Mouse (Mus musculus) left cerebral cortex, adult 2 months (tissue): ENCODE results near the gene Wdr26. TPM values are rescaled to one million over a fixed set of nuclear protein-coding genes. Genes with fewer than 3 reads are reported as not detected.

ENCODE experiments used
- DNase-seq, 2 experiments: peaks; one replicate each; pipeline ENCODE4 v3.0.0; 2021 to 2022; ENCODE audit warnings: low spot score in 2 of 2, mixed read lengths in 1 of 2; ENCODE audit errors: extremely low spot score in 1 of 2
- H3K27ac ChIP-seq: fragments of 200-600 bp; 2 replicates; pipeline ENCODE4 v1.8.1; 2022
- H3K4me3 ChIP-seq: fragments of 200-600 bp; 2 replicates; pipeline ENCODE4 v1.8.1; 2022
- CTCF ChIP-seq: fragments of 200-600 bp; IDR thresholded peaks from 2 replicates; pipeline ENCODE4 v1.8.1; 2022; ENCODE audit warnings: antibody characterized with exemption, mild to moderate bottlenecking, moderate library complexity
- intact Hi-C: fragments of 180-260 bp; cut with DNase I; formaldehyde crosslinking; loops from one replicate; pipeline ENCODE4 v1.15.1; 2025
- long read RNA-seq, 2 experiments: library from polyadenylated mRNA; stranded (forward); transcript quantifications; one replicate each; pipeline ENCODE4 v2.0.0; 2021; ENCODE audit warnings: borderline mapping rate in 2 of 2
- total RNA-seq, 2 experiments: library from RNA; stranded (reverse); gene quantifications; 2 replicates each; pipeline ENCODE4 v1.2.3; 2021

Gene Wdr26
- total RNA-seq: 100 to 1,000 TPM; 105 to 110 TPM
- long read RNA-seq, experiment 1, full-length matches to known transcripts: 16 of 30 reads
- long read RNA-seq, experiment 1, partial matches to known transcripts: 4 of 30 reads
- long read RNA-seq, experiment 1, other reads (novel, unspliced or antisense): 10 of 30 reads
- long read RNA-seq, experiment 2, full-length matches to known transcripts: 29 of 44 reads
- long read RNA-seq, experiment 2, partial matches to known transcripts: 7 of 44 reads
- long read RNA-seq, experiment 2, other reads (novel, unspliced or antisense): 8 of 44 reads

- Histone ChIP-seq H3K27ac (peak within 1 kb of the TSS; percentile 97), H3K4me3 (peak within 1 kb of the TSS; percentile 81)
- peak; percentile 79 to 84 for DNase-seq
- TF ChIP-seq CTCF: no peak; the same call in 1 of the 2 replicates
- intact Hi-C loops: loop anchor here (1.0 to 2.0 kb wide), 2 partner anchors 20 to 333 kb away; no protein-coding TSS in a partner anchor
These were observed at the start of gene Wdr26 for GRCm38 (mm10) chr1:181211920-181212633. Gene Wdr26, minus strand, starts transcription at chr1:181212001.

GRCm38 (mm10) chr1:181260949-181261696 lies 49.3 kb upstream of the Wdr26 start:
- DNase-seq: no peak
- TF ChIP-seq CTCF: no peak
- intact Hi-C loops: no loop called here
- Histone ChIP-seq H3K27ac (no peak overlapping the region), H3K4me3 (no peak overlapping the region)

DNA sequence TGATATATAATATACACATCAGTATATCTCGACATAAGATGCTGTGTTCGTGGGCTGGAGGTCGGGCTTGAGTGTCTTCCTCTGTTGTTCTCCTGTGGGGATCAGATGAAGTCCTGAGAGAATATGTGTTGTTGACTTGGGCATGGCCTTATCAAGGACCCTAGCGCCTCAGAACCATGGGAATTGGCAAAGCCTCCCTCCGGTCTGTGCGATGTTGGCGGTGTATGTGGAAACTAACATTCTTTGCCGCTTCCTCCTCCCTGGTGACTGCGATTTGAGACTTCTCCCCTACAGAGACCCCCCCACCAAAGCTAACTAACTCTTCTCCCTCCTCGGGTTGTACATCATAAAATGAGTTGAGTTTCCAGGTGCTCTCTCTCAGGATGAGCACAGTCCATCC lies 48.6 kb upstream of the Wdr26 start:
- no peak for TF ChIP-seq CTCF
- no peak overlapping the region for H3K4me3 ChIP-seq
- intact Hi-C loops: no loop called here

GRCm38 (mm10) chr1:181259626-181260410 lies 48.0 kb upstream of the Wdr26 start:
- Histone ChIP-seq H3K27ac (no peak overlapping the region), H3K4me3 (no peak overlapping the region)
- no peak for DNase-seq
- TF ChIP-seq CTCF: no peak
- intact Hi-C loops: no loop called here

More for the DNA sequence above, 48.6 kb upstream of the Wdr26 start:
- no peak for DNase-seq
- no peak overlapping the region for H3K27ac ChIP-seq

DNA sequence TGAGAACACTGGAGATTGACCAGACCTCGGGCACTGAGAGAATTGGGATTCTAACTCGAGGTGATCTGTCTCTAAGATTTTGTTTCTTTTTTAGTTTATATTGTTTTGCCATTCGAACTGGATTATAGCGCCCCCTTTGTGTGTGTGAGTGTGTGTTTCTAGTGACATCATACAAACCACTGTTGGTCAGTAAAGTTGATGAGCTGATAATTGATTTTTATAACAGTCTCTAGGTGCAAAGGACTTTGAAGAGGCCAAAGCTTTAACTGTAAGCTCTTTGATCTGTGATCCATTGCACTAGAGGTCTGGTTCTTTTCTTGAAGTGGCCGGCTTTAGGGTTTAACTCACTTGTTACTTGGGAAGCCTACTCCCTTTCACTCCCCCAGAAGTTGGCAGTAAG lies 47.3 kb upstream of the Wdr26 start:
- intact Hi-C loops: no loop called here
- Histone ChIP-seq H3K27ac (no peak overlapping the region), H3K4me3 (no peak overlapping the region)
- TF ChIP-seq CTCF: no peak
- no peak for DNase-seq

DNA sequence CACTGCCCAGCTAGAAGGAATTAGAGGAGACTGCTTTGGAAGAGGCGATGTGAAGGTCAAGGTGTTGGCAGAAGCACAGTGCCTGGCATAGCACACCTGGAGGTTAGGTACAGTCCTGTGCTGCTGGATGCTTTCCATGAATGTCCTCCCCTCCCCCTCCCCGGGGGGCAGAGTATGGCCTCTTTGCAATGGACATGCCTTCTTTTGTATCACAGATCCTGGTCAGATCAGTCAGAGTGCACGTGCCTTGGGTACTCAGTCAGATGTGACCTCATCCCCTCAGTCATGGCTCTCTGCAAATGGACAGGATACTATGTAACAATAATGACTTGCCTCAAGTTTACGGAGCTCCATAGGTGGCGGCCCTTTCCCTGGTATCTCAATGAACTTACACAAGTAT lies 46.8 kb upstream of the Wdr26 start:
- Histone ChIP-seq H3K4me3 (no peak overlapping the region), H3K27ac (no peak overlapping the region)
- no peak for DNase-seq
- no peak for TF ChIP-seq CTCF
- intact Hi-C loops: no loop called here

DNA sequence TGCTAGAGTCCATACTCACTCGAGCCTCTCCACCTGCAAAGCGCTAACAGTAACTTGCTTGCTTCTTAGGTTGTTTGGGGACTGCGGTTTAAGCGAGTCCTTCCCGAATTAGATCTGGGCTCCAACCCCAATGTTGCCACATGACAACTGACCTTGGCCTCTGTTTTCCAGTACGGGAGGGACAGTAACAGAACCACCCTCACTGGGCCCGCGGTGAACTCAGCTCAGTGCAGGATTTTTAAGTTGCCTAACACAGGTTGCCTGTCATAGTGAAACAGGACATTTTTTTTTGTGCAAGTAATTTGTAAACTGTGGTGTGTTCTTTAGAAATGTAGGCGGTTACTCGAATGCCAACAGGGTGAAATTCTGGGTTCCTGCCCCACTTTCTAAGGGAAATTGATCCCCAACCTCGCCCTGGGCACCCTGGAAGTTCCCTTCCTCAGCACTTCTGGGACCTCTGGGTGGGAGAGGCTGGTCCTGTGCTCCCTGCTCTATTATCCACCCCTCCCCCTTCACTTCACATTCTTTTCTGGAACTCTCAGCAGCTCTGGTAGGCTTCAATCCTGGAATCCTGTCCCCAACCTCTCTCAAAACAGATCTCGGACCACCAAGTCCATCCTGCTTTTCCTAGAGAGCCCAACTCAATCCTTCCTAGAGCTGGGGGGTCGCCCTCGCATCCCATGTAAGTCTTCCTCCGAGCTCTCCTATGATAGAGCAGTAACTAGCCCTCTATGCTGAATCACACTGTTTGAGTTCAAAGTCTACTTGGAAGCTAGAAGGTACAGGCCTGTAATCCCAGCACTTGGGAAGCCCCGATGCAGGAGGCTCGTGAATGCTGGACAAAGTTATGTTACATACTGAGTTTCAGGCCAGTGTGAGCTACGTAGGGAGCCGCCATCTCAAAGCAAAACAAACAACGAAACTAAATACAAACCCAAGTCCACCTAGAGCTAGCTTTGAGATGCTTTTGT lies 46.1 kb upstream of the Wdr26 start:
- Histone ChIP-seq H3K27ac (no peak overlapping the region), H3K4me3 (no peak overlapping the region)
- no peak for DNase-seq
- intact Hi-C loops: no loop called here
- no peak for TF ChIP-seq CTCF

DNA sequence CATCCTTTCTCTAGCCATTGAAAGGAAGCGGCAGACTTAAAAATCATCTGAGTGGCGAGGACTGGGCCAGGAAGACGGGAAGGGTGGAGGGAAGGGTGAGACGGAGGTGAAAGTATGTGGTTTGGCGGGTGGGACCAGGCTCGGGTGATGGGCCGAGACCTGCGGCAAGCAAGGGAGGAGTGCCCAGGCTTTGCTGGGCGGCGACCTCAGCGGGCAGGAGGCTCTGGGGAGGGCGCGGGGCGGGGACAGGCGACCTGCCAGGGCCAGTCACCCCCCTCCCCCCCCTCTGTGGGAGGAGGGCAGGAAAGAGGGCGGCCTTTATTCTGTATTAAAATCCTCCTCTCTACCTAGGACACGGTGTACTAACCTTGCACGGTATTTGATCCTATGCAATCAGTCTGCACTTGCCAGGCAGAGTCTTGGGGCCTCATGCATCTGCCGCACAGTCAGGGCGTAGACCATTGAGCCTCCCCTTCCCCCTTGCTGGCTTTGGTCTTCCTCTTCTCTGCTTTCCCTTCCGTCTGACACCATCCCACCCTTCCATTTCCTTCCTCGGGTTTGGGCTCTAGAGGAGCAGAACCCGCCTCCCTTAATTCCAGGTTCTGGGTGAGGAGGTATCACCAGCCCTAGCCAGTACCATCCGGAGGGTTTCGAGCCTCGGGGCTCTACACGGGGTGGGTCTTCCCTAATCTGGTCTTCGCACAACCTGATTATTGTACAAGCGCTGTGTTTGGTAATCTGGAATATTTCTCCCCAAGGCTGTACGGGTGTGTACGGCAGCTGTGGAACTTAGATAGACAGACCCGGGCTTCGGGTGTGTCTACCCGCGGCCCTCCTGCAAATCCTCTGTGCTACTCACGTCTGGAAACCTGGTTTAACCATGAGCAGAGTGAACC lies 45.1 kb upstream of the Wdr26 start:
- Histone ChIP-seq H3K27ac (peak overlapping the region; percentile 64), H3K4me3 (peak overlapping the region; percentile 38)
- no peak for TF ChIP-seq CTCF
- peak in 1 of 2 experiments; percentile 31 for DNase-seq
- intact Hi-C loops: no loop called here

GRCm38 (mm10) chr1:181255891-181256688 lies 44.3 kb upstream of the Wdr26 start:
- peak; percentile 23; the same call in 1 of the 2 replicates for TF ChIP-seq CTCF
- DNase-seq: peak in 1 of 2 experiments; percentile 18
- peak overlapping the region; percentile 64 for H3K27ac ChIP-seq
- intact Hi-C loops: no loop called here
- H3K4me3 ChIP-seq: peak overlapping the region; percentile 38
